Mouse (Mus musculus) stomach, embryonic 16.5 days (tissue): ENCODE measurements around the gene Olfr695. TPM values are rescaled to one million over a fixed set of nuclear protein-coding genes. Genes with fewer than 3 reads are reported as not detected.
"Not testable (repeated sequence)": the region's sequence is repeated elsewhere in the genome, so short reads cannot be mapped to it uniquely, and the experiment has no call there.

Experiments
- ATAC-seq: fragments of 200-750 bp; cut with Nextera tagmentation; 2 replicates; pipeline ENCODE4 v1.8.0; 2017; ENCODE audit warnings: moderate number of reproducible peaks, moderate TSS enrichment; ENCODE audit not compliant: insufficient read depth, low FRiP score
- H3K27ac ChIP-seq: fragments of 300-500 bp; sonication (generic); 2 replicates; pipeline ENCODE4 v1.5.1; 2014; ENCODE audit warnings: low read length
- H3K27me3 ChIP-seq: fragments of 300-500 bp; sonication (generic); 2 replicates; pipeline ENCODE4 v1.6.1; 2014; ENCODE audit warnings: low read length, control low read depth, mixed read lengths; ENCODE audit not compliant: control insufficient read depth, insufficient read depth
- H3K36me3 ChIP-seq: fragments of 300-500 bp; sonication (generic); 2 replicates; pipeline ENCODE4 v1.6.1; 2014; ENCODE audit warnings: low read length; ENCODE audit not compliant: control insufficient read depth, insufficient read depth
- H3K4me1 ChIP-seq: fragments of 300-500 bp; sonication (generic); 2 replicates; pipeline ENCODE4 v1.6.1; 2014; ENCODE audit warnings: low read length, control low read depth, mixed read lengths; ENCODE audit not compliant: control insufficient read depth, insufficient read depth
- H3K4me2 ChIP-seq: fragments of 300-500 bp; sonication (generic); 2 replicates; pipeline ENCODE4 v1.6.1; 2014; ENCODE audit warnings: low read depth, low read length, mixed read lengths
- H3K4me3 ChIP-seq: fragments of 300-500 bp; sonication (generic); replicated peaks from 2 replicates; pipeline ENCODE4 v1.5.1; 2014; ENCODE audit warnings: mild to moderate bottlenecking, low read length
- H3K9ac ChIP-seq: fragments of 300-500 bp; sonication (generic); 2 replicates; pipeline ENCODE4 v1.6.1; 2014; ENCODE audit warnings: low read length
- H3K9me3 ChIP-seq: fragments of 300-500 bp; sonication (generic); replicated peaks from 2 replicates; pipeline ENCODE4 v1.6.1; 2016; ENCODE audit warnings: low read length, control low read depth; ENCODE audit not compliant: control insufficient read depth
- WGBS: fragments of 180-500 bp; shearing (Covaris S2); extraction: QIAGEN DNeasy Blood & Tissue Kit; methylation state at CpG from one replicate; pipeline ENCODE4 v1.1.7; 2014; 5-methylcytosine and 5-hydroxymethylcytosine counted together
- polyA plus RNA-seq: library from polyadenylated mRNA; unstranded; fragments of >200 nt; fragmentation: Nextera tagmentation; extraction: Ambion mirVana; gene quantifications from 2 replicates; pipeline ENCODE4 v1.2.1, GENCODE M21; 2015

Gene Olfr695
- polyA plus RNA-seq, 1 experiment from 2014 or later, result not detected

DNA sequence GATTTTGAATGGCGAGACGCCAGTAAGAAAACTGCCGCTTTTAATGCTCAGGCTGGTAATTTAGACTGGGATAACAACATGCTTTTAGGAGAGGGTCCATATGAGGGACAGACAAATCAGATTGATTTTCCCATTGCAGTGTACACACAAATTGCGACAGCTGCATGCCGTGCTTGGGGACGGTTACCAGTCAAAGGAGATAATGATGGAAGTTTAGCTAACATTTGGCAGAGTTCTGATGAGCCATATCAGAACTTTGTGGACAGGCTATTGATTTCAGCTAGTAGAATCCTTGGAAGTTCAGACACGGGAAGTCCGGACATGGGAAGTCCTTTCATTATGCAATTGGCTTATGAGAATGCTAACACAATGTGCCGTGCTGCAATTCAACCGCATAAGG is 8.5 kb downstream of the Olfr695 start:
- not testable (repeated sequence) for H3K4me1 ChIP-seq, H3K4me2 ChIP-seq, H3K9me3 ChIP-seq, H3K4me3 ChIP-seq, ATAC-seq, H3K36me3 ChIP-seq, H3K27me3 ChIP-seq, H3K27ac ChIP-seq, H3K9ac ChIP-seq
- WGBS, result 90% methylated on average over 10 of the region's 10 CpGs

DNA sequence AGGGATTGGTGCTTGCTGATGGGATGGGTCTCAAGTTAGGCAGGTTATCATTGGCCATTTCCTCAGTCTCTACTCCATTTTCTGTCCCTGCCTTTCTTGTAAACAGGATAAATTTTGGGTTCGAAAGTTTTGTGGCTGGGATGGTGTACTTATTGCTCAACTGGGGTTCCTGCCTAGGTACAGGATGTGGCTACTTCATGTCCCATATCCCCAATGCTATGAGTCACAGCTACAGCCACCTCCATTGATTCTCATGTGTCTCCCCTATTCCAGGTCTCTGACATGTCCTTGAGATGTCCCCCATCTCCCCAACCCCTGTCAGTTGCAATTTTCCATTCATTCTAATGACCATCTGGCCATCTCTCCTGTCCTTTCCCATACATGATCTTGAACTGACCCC is 19.3 kb downstream of the Olfr695 start:
- no peak for ATAC-seq
- H3K9me3 ChIP-seq, result no peaks in the 10 kb centered on the region
- H3K9ac ChIP-seq, result no peak overlapping the region
- H3K4me1 ChIP-seq, result no peaks in the 10 kb centered on the region
- no peak overlapping the region for H3K4me2 ChIP-seq
- no peaks in the 10 kb centered on the region for H3K27me3 ChIP-seq
- WGBS, result 79% methylated on average over 1 of the region's 1 CpGs
- no peak overlapping the region for H3K27ac ChIP-seq
- no peak overlapping the region for H3K4me3 ChIP-seq
- no peaks in the 10 kb centered on the region for H3K36me3 ChIP-seq

- H3K4me1 ChIP-seq, result no peaks in the 10 kb centered on the region
- H3K9me3 ChIP-seq, result no peaks in the 10 kb centered on the region
- no peaks in the 10 kb centered on the region for H3K27me3 ChIP-seq
- WGBS, result 80% methylated on average over 3 of the region's 3 CpGs
- no peak overlapping the region for H3K4me3 ChIP-seq
- no peak overlapping the region for H3K9ac ChIP-seq
- H3K4me2 ChIP-seq, result no peak overlapping the region
- no peak overlapping the region for H3K27ac ChIP-seq
- no peaks in the 10 kb centered on the region for H3K36me3 ChIP-seq
- no peak for ATAC-seq
These were observed 23.2 kb downstream of the Olfr695 start for GRCm38 (mm10) chr7:106692976-106693375.

DNA sequence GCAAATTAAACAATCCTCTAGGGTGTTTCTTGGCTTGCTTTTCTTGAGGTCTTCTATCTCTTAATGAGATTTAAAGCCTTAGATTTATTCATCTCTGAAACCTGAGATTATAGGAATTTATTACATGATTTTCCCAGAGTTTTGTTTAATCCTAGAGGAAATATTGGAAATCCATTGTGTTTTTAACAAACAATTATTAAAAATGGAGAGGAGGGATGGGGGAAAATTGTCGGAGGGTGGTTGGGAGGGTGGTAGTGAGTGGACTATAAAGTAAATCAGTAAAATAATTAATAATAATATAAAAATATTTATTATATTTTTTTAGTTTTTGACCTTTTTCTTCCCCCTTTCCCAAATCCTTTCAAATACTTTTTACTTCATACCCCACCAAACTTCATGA is 24.5 kb downstream of the Olfr695 start, which contains the start of gene Olfr694:
TSS of gene Olfr694 (minus strand) at position 101 of the 400 bp plus-strand sequence.
- no peak for ATAC-seq
- H3K9me3 ChIP-seq, result no peaks in the 10 kb centered on the region
- no peak within 1 kb of the TSS for H3K4me2 ChIP-seq
- H3K4me1 ChIP-seq, result no peaks in the 10 kb centered on the region
- no peaks in the 10 kb centered on the region for H3K36me3 ChIP-seq
- WGBS, result 86% methylated on average over 1 of the region's 1 CpGs
- H3K9ac ChIP-seq, result no peak within 1 kb of the TSS
- no peak within 1 kb of the TSS for H3K4me3 ChIP-seq
- no peaks in the 10 kb centered on the region for H3K27me3 ChIP-seq
- no peak within 1 kb of the TSS for H3K27ac ChIP-seq

GRCm38 (mm10) chr7:106685382-106685781 is 30.8 kb downstream of the Olfr695 start:
- Histone ChIP-seq H3K36me3 (no peaks in the 10 kb centered on the region), H3K4me1 (no peaks in the 10 kb centered on the region), H3K9ac (no peak overlapping the region), H3K4me3 (no peak overlapping the region), H3K27me3 (no peaks in the 10 kb centered on the region), H3K4me2 (no peak overlapping the region), H3K9me3 (no peaks in the 10 kb centered on the region), H3K27ac (no peak overlapping the region)
- 77% methylated on average over 2 of the region's 2 CpGs for WGBS
- no peak for ATAC-seq

GRCm38 (mm10) chr7:106680484-106680883 is 35.7 kb downstream of the Olfr695 start, which contains the start of gene Olfr693:
Gene Olfr693 (minus strand): TSS chr7:106680584.
- H3K4me1 ChIP-seq, result no peaks in the 10 kb centered on the region
- no peak within 1 kb of the TSS for H3K9ac ChIP-seq
- H3K27ac ChIP-seq, result no peak within 1 kb of the TSS
- no peaks in the 10 kb centered on the region for H3K9me3 ChIP-seq
- no peak within 1 kb of the TSS for H3K4me2 ChIP-seq
- no peak for ATAC-seq
- H3K4me3 ChIP-seq, result no peak within 1 kb of the TSS
- H3K36me3 ChIP-seq, result no peaks in the 10 kb centered on the region
- H3K27me3 ChIP-seq, result no peaks in the 10 kb centered on the region

Other genes starting within 250 kb of the Olfr695 start
- not detected in 2 replicates for gene Olfr693, start 35.8 kb downstream of the Olfr695 start, polyA plus RNA-seq
- gene Olfr694, start 24.6 kb downstream of the Olfr695 start, polyA plus RNA-seq, result not detected in 2 replicates
- not detected in 2 replicates for gene Olfr697, start 26.0 kb upstream of the Olfr695 start, polyA plus RNA-seq
- not detected in 2 replicates for gene Olfr698, start 39.0 kb upstream of the Olfr695 start, polyA plus RNA-seq
- gene Olfr699, start 76.8 kb upstream of the Olfr695 start, polyA plus RNA-seq, result not detected in 2 replicates
- not detected in 2 replicates for gene Olfr700, start 92.4 kb upstream of the Olfr695 start, polyA plus RNA-seq
- not detected in 2 replicates for gene Olfr701, start 97.7 kb upstream of the Olfr695 start, polyA plus RNA-seq
- gene Olfr702, start 117.5 kb upstream of the Olfr695 start, polyA plus RNA-seq, result not detected in 2 replicates
- not detected in 2 replicates for gene Olfr703, start 127.0 kb upstream of the Olfr695 start, polyA plus RNA-seq
- gene Olfr704, start 146.8 kb upstream of the Olfr695 start, polyA plus RNA-seq, result not detected in 2 replicates
- gene Olfr705, start 160.5 kb upstream of the Olfr695 start, polyA plus RNA-seq, result not detected in 2 replicates
- gene Olfr706, start 171.8 kb upstream of the Olfr695 start, polyA plus RNA-seq, result not detected in 2 replicates
- gene Olfr707, start 184.8 kb upstream of the Olfr695 start, polyA plus RNA-seq, result not detected in 2 replicates
- gene Olfr1532-ps1, start 191.6 kb upstream of the Olfr695 start, polyA plus RNA-seq, result not detected in 2 replicates
- gene Olfr709-ps1, start 215.8 kb upstream of the Olfr695 start, polyA plus RNA-seq, result not detected in 2 replicates
- gene Olfr710, start 231.9 kb upstream of the Olfr695 start, polyA plus RNA-seq, result not detected in 2 replicates
- gene Olfr6, start 247.5 kb upstream of the Olfr695 start, polyA plus RNA-seq, result not detected in 2 replicates